Mouse (Mus musculus) stomach, postnatal 0 days (tissue): ENCODE data around the gene Washc4.

Source experiments
- CTCF ChIP-seq: IDR thresholded peaks from 2 replicates; pipeline ENCODE4 v1.5.1; 2016; ENCODE audit warnings: antibody characterized with exemption, low read depth, mild to moderate bottlenecking, moderate library complexity
- EP300 ChIP-seq: optimal IDR thresholded peaks from 2 replicates; pipeline ENCODE3; 2016; ENCODE audit warnings: antibody characterized with exemption

- no peak for TF ChIP-seq CTCF
- no peak for TF ChIP-seq EP300
Measured at GRCm38 (mm10) chr10:83603956-83604564, 60.5 kb downstream of the Washc4 start.
